Mouse (Mus musculus): Measurements from ENCODE around the gene Rsph9. TPM values are rescaled to one million over a fixed set of nuclear protein-coding genes. Genes with fewer than 3 reads are reported as not detected.

The Rsph9 gene
- polyA plus RNA-seq, 1 experiment from 2014 or later = 51.9 TPM

Other genes with a start within 250 kb of the Rsph9 start
- gene Vegfa, start 111.8 kb downstream of the Rsph9 start, polyA plus RNA-seq (2015; fragmentation: Nextera tagmentation; extraction: Ambion mirVana) = 4.0 and 5.4 TPM in 2 replicates
- 147 TPM in 2 replicates for gene Mrps18a, start 33.2 kb downstream of the Rsph9 start, polyA plus RNA-seq (2015; fragmentation: Nextera tagmentation; extraction: Ambion mirVana)
- gene Mad2l1bp, start 9.3 kb upstream of the Rsph9 start, polyA plus RNA-seq (2015; fragmentation: Nextera tagmentation; extraction: Ambion mirVana) = 21.3 and 24.8 TPM in 2 replicates
- 46.2 and 46.3 TPM in 2 replicates for gene Gtpbp2, start 16.8 kb upstream of the Rsph9 start, polyA plus RNA-seq (2015; fragmentation: Nextera tagmentation; extraction: Ambion mirVana)
- gene Polh, start 58.4 kb upstream of the Rsph9 start, polyA plus RNA-seq (2015; fragmentation: Nextera tagmentation; extraction: Ambion mirVana) = 7.4 and 8.2 TPM in 2 replicates
- gene Xpo5, start 58.6 kb upstream of the Rsph9 start, polyA plus RNA-seq (2015; fragmentation: Nextera tagmentation; extraction: Ambion mirVana) = 40.4 and 41.0 TPM in 2 replicates
- gene Polr1c, start 103.8 kb upstream of the Rsph9 start, polyA plus RNA-seq (2015; fragmentation: Nextera tagmentation; extraction: Ambion mirVana) = 71.6 and 78.4 TPM in 2 replicates
- 95.2 and 107 TPM in 2 replicates for gene Yipf3, start 103.9 kb upstream of the Rsph9 start, polyA plus RNA-seq (2015; fragmentation: Nextera tagmentation; extraction: Ambion mirVana)
- 14.7 and 16.6 TPM in 2 replicates for gene Lrrc73, start 109.3 kb upstream of the Rsph9 start, polyA plus RNA-seq (2015; fragmentation: Nextera tagmentation; extraction: Ambion mirVana)
- 29.4 and 31.4 TPM in 2 replicates for gene Tjap1, start 138.8 kb upstream of the Rsph9 start, polyA plus RNA-seq (2015; fragmentation: Nextera tagmentation; extraction: Ambion mirVana)
- gene Dlk2, start 153.2 kb upstream of the Rsph9 start, polyA plus RNA-seq (2015; fragmentation: Nextera tagmentation; extraction: Ambion mirVana) = 22.5 and 23.7 TPM in 2 replicates
- 10.7 TPM in 2 replicates for gene Abcc10, start 184.1 kb upstream of the Rsph9 start, polyA plus RNA-seq (2015; fragmentation: Nextera tagmentation; extraction: Ambion mirVana)
- 18.7 and 21.8 TPM in 2 replicates for gene Zfp318, start 239.5 kb upstream of the Rsph9 start, polyA plus RNA-seq (2015; fragmentation: Nextera tagmentation; extraction: Ambion mirVana)

Data from midbrain, embryonic 15.5 days (tissue).